Mouse (Mus musculus) ES-E14 (cell line): Measurements from ENCODE around the gene H2-T23. TPM values are rescaled to one million over a fixed set of nuclear protein-coding genes. Genes with fewer than 3 reads are reported as not detected.

Source experiments
- DNase-seq: peaks from one replicate; pipeline ENCODE4 v3.0.0-alpha.2; 2013; ENCODE audit warnings: low read depth, low spot score
- H3K27ac ChIP-seq: 2 replicates; pipeline ENCODE4 v1.5.1; 2012; ENCODE audit warnings: low read depth, mild to moderate bottlenecking, low read length, moderate library complexity, mixed read lengths; ENCODE audit not compliant: poor library complexity, insufficient read depth, severe bottlenecking
- H3K36me3 ChIP-seq: 2 replicates; pipeline ENCODE4 v1.6.1; 2012; ENCODE audit warnings: mild to moderate bottlenecking, low read length, moderate library complexity, mixed read lengths; ENCODE audit not compliant: control insufficient read depth, poor library complexity, insufficient read depth, severe bottlenecking
- H3K4me1 ChIP-seq, 2 experiments: fragments of 150-350 bp in 1 of 2; sonication (generic) in 1 of 2; 2 replicates each; pipeline ENCODE4 v1.6.1; 2012; ENCODE audit warnings: low read length in 2 of 2, mild to moderate bottlenecking in 1 of 2, mixed read lengths in 1 of 2; ENCODE audit not compliant: control insufficient read depth in 2 of 2, insufficient read depth in 2 of 2, poor library complexity in 1 of 2
- H3K4me3 ChIP-seq, 2 experiments: fragments of 150-350 bp in 1 of 2; sonication (generic) in 1 of 2; 2 replicates each; pipeline ENCODE4 v1.5.1; 2012; ENCODE audit warnings: low read length in 2 of 2, low read depth in 1 of 2, mild to moderate bottlenecking in 1 of 2, mixed read lengths in 1 of 2; ENCODE audit not compliant: insufficient read depth in 1 of 2, poor library complexity in 1 of 2, severe bottlenecking in 1 of 2
- H3K9ac ChIP-seq: 2 replicates; pipeline ENCODE4 v1.6.1; 2012; ENCODE audit warnings: low read depth, mild to moderate bottlenecking, low read length, mixed read lengths; ENCODE audit not compliant: poor library complexity, insufficient read depth, severe bottlenecking
- H3K9me3 ChIP-seq: fragments of 150-350 bp; sonication (generic); 2 replicates; pipeline ENCODE4 v1.6.1; 2012; ENCODE audit warnings: low read depth, mild to moderate bottlenecking, low read length; ENCODE audit not compliant: control insufficient read depth, insufficient read depth
- CHD2 ChIP-seq: IDR thresholded peaks from 2 replicates; pipeline ENCODE4 v1.6.1; 2014; ENCODE audit warnings: mild to moderate bottlenecking, low read depth, low read length, inconsistent platforms
- HCFC1 ChIP-seq: IDR thresholded peaks from 2 replicates; pipeline ENCODE4 v1.6.1; 2012; ENCODE audit warnings: low read length, inconsistent platforms, borderline replicate concordance; ENCODE audit not compliant: insufficient read depth
- MAFK ChIP-seq: IDR thresholded peaks from 2 replicates; pipeline ENCODE4 v1.6.1; 2014; ENCODE audit warnings: mild to moderate bottlenecking, low read depth, low read length, inconsistent platforms; ENCODE audit not compliant: insufficient read depth
- ZC3H11A ChIP-seq: IDR thresholded peaks from 2 replicates; pipeline ENCODE4 v1.6.1; 2012; ENCODE audit warnings: low read depth, mild to moderate bottlenecking, inconsistent platforms, low read length, borderline replicate concordance
- ZNF384 ChIP-seq: IDR thresholded peaks from 2 replicates; pipeline ENCODE4 v1.6.1; 2012; ENCODE audit warnings: low read depth, low read length, inconsistent platforms
- in situ Hi-C, 2 experiments: fragments of 600-800 bp; cut with MboI; formaldehyde crosslinking; loops; one replicate each; pipeline ENCODE4 v1.15.1; 2025; ENCODE audit warnings: low sequenced_read_pairs in 2 of 2, inconsistent platforms in 1 of 2; ENCODE audit not compliant: unreplicated experiment in 2 of 2
- total RNA-seq: library from RNA; depleted of rRNA; stranded (reverse); fragments of 300-350 nt; gene quantifications from 2 replicates; pipeline ENCODE4 v1.2.3, GENCODE M21; 2012

The H2-T23 gene
- total RNA-seq, 1 experiment: 0.67 TPM

GRCm38 (mm10) chr17:36001121-36001897 is 31.3 kb downstream of the H2-T23 start:
- TF ChIP-seq HCFC1 (no peak), CHD2 (no peak), ZNF384 (no peak), ZC3H11A (no peak), MAFK (no peak)
- no peaks in the 10 kb centered on the region for H3K9me3 ChIP-seq
- in situ Hi-C loops: no loop called here
- 0 out of 2 replicates have a peak overlapping the region, but pooled peaks have one; percentile 40 for H3K27ac ChIP-seq
- no peak for DNase-seq
- no peak overlapping the region for H3K4me3 ChIP-seq
- peaks cover 5% of the 10 kb centered on the region; the same call in 1 of the 2 replicates for H3K36me3 ChIP-seq
- H3K4me1 ChIP-seq: peaks cover 2 to 16% of the 10 kb centered on the region in 2 experiments
- no peak overlapping the region for H3K9ac ChIP-seq

GRCm38 (mm10) chr17:36000349-36000748 is 32.3 kb downstream of the H2-T23 start:
- H3K27ac ChIP-seq: no peak overlapping the region
- TF ChIP-seq HCFC1 (no peak), MAFK (no peak), ZNF384 (no peak), CHD2 (no peak), ZC3H11A (no peak)
- H3K4me3 ChIP-seq: no peak overlapping the region
- H3K36me3 ChIP-seq: 0 out of 2 replicates have a peak, but pooled peaks cover 1% of the 10 kb centered on the region
- DNase-seq: no peak
- H3K9ac ChIP-seq: no peak overlapping the region
- no peaks in the 10 kb centered on the region for H3K9me3 ChIP-seq
- H3K4me1 ChIP-seq: peaks cover 5 to 16% of the 10 kb centered on the region in 2 experiments
- in situ Hi-C loops: no loop called here

GRCm38 (mm10) chr17:35999356-35999755 is 33.3 kb downstream of the H2-T23 start:
- TF ChIP-seq ZNF384 (no peak), HCFC1 (no peak), ZC3H11A (no peak), MAFK (no peak), CHD2 (no peak)
- Histone ChIP-seq H3K4me3 (no peak overlapping the region), H3K4me1 (peaks cover 5 to 14% of the 10 kb centered on the region in 2 experiments), H3K36me3 (no peaks in the 10 kb centered on the region), H3K27ac (no peak overlapping the region), H3K9ac (no peak overlapping the region), H3K9me3 (no peaks in the 10 kb centered on the region)
- no peak for DNase-seq
- in situ Hi-C loops: loop anchor here (10.0 to 25.0 kb wide), 2 partner anchors 113 to 115 kb away; partner anchors contain the start of gene Gm19684 (in 1 of the 2)

- Histone ChIP-seq H3K9ac (no peak overlapping the region), H3K27ac (no peak overlapping the region), H3K4me1 (peaks cover 5 to 14% of the 10 kb centered on the region in 2 experiments), H3K4me3 (no peak overlapping the region), H3K9me3 (no peaks in the 10 kb centered on the region), H3K36me3 (no peaks in the 10 kb centered on the region)
- in situ Hi-C loops: loop anchor here (10.0 to 25.0 kb wide), 2 partner anchors 114 to 116 kb away; partner anchors contain the start of gene Gm19684 (in 1 of the 2)
- no peak for DNase-seq
- TF ChIP-seq ZC3H11A: no peak
- no peak for TF ChIP-seq HCFC1
- TF ChIP-seq MAFK: no peak
These were observed 33.9 kb downstream of the H2-T23 start for GRCm38 (mm10) chr17:35998545-35999305.
